Mouse (Mus musculus) left cerebral cortex, adult 18-20 months (tissue): ENCODE data around the gene G0s2. TPM values are rescaled to one million over a fixed set of nuclear protein-coding genes. Genes with fewer than 3 reads are reported as not detected.
"Not testable (repeated sequence)": the region's sequence is repeated elsewhere in the genome, so short reads cannot be mapped to it uniquely, and the experiment has no call there.

Source experiments
- DNase-seq, 2 experiments: peaks; one replicate each; pipeline ENCODE4 v3.0.0; 2021 to 2022; ENCODE audit warnings: low spot score in 2 of 2, mixed read lengths in 1 of 2
- total RNA-seq, 2 experiments: library from RNA; stranded (reverse); gene quantifications; 2 replicates each; pipeline ENCODE4 v1.2.3; 2021

G0s2 gene
- total RNA-seq, 2 experiments from 2014 or later: 7.3 to 8.0 TPM

DNA sequence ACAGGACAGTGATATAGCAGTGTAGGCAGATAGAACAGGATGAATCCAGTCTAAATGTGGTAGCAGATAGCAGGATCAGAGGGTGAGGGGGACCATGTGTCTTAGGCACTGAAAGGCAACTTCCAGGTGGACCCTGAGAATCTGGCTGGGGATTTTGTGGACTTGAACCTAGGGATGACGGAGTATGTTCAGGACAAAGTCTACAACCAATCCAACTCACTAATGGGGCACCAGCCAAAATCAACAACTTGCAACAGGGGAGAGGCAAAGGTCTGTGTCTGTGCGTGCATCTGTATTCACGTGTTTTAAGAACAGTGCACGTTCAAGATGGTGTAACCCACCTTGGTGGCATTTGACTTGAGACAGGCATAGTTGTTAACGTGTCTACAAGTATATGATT, 16.9 kb upstream of the G0s2 start:
- DNase-seq: no peak

DNA sequence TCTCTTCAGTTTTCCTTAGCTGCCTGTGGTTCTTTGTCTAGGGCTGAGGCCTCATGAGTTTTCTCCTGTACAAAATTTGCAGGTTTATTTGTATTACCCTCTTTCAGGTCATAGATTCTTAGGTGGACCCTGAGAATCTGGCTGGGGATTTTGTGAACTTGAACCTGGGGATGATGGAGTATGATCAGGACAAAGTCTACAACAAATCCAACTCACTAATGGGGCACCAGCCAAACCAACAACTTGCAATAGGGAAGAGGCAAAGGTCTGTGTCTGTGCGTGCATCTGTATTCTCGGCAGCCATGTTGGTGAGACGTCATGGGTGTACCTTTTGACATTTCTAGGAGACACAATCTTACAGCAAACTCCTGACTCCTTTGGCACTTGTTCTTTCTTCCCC, 16.1 kb upstream of the G0s2 start:
- no peak for DNase-seq

GRCm38 (mm10) chr1:193287578-193287977, 14.6 kb upstream of the G0s2 start:
- DNase-seq: no peak

GRCm38 (mm10) chr1:193285766-193286325, 12.8 kb upstream of the G0s2 start:
- not testable (repeated sequence) for DNase-seq

- no peak for DNase-seq
These were observed 11.3 kb upstream of the G0s2 start for GRCm38 (mm10) chr1:193284228-193284779.

DNA sequence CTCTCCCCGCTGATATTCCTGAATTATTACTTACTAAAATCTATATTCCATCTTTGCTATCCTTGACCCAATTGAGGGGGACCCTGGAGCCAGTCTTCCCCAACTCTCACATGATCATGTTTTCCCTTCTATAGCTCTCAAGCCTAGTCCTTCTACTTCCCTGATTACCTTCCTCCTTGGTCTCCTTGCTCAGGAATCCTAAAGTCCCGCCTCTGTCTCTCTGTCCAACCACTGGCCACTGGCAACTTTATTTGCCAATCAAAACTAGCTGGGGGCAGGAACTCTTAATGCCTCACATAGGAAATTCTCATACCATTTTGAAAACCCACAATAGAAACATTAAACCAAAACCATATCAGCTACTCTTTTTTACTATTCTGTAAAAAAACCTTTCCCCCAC, 8.3 kb upstream of the G0s2 start:
- no peak for DNase-seq

DNA sequence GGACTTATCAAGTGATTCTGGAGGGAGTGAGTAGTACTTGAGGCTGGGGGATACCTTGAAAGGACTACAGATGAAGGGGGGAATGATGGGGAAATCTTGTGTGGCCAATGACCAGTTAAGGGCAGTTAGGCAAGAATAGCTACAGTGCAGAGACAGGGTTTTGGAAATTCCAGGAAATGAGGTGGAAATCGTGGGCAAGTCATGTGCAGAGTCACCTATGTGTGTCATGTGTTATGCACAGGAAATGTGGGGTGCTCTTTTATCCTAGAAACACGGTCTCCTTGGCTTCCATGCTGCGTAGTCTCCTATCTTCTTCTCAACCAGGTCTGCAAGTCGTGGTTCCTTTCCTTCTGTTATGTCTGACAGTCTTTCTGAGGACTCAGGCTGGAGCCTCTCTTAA, 6.5 kb upstream of the G0s2 start:
- DNase-seq: no peak

GRCm38 (mm10) chr1:193278414-193279045, 5.5 kb upstream of the G0s2 start:
- DNase-seq: no peak

GRCm38 (mm10) chr1:193274407-193275071, 1.5 kb upstream of the G0s2 start:
- DNase-seq: no peak

DNA sequence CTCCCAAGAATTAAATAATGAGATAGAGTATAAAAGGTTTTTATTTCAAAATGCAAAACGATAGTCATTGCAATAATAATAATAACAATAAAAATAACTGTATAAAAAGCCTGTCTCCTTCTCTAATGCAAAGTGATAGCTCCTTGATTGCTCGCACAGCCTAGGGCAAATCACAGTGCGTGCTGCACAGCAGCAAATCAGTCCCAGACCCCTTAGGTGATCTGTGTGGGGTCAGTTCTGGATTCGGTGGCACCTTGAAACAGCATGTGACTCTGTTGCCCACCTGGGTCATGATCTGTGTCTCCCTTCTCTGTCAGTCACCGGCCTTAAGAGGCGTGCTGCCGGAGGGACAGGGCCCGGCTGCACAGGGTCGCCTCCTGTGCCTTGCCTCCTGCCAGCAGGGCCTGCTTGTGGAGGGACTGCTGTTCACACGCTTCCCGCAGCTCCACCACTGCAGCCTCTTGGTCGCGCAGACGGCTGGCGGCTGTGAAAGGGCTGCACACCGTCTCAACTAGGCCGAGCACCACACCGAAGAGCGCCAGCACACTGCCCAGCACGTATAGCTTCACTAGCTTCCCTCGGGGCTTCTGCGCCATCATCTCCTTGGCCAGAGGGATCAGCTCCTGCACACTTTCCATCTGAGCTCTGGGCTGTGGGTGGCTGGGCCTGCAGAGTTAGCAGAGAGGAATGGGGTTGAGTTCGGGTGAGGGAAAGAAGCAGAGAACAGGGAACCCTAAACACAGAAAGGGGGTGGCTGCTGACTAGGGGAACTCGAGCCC, 691 bp downstream of the G0s2 start:
- peak in 1 of 2 experiments; percentile 10 for DNase-seq

- DNase-seq: no peak
These were observed 1.9 kb downstream of the G0s2 start for GRCm38 (mm10) chr1:193270965-193271763.

- no peak for DNase-seq
These were observed 7.3 kb downstream of the G0s2 start for GRCm38 (mm10) chr1:193265734-193266133.

DNA sequence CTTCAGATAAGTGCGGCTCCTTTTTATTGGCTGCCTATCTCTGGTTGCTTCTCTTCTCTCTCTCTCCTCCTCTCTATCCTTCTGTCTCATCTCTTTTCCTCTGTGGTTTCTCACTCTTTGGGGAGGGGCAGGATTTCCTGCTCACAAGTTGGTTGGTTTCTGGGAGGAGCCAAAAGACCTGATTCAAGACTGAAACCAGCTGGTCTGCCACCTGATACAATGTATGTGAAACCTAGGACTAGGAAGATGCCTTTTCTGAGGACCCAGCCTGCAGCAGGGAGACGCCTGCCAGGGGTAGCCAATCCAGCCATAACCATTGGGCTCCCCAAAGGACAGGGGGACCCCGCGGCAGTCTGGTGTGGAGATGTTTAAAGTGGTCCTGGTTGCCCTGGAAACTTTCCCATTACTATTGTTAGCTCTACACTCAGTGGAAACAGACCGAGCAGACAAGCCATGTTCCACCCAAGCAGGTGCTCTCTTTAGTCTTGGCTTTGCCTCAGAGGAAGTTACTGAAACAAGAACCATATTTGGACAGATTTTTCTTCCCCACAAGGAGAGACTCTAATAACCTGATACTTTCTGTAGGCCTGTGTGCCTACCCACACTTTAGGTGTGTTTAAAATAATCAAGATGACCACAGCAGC, 8.9 kb downstream of the G0s2 start, which contains the start of gene Hsd11b1:
Gene Hsd11b1, minus strand, starts transcription at position 121 of the 644 bp plus-strand sequence.
- no peak for DNase-seq

DNA sequence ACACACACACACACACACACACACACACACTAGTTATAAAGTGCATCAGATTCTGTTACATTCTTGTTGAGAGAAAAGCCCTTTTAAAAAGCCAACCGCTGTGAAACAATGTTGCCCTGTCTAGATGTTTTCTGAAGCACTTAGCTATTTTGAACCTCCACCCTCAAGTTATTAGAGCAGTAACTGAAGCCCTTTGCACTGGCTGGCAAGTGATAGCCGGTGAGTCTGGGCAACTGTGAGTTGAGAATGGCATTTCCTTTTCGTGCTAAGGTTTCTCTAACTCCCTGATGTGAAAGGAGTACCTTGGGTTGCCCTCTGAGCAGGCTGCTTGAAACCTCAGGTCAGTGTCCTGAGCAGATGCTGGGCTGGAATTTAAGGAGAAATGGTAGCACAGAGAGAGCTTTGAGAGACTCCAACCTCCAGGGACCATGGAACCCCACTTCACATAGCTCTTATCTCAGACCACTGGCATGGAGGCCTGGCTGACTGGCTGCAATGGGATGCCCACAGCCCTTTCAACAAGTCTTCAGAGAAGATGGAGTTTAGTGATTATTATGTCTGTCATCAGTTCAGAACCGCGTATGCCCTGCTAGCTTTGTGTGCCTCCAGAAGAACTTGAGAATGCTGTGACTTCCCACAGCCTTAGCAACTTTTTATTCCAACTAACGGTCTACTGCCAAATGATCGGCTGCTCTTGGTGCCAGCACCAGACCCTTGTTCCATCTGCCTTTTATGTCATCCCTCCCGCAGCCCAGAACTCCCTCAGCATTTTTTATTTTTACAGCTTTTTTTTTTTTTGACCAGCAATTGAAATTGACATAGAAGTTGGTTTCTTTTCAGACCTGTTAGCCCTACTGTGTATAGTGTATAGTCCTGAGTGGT, 9.8 kb downstream of the G0s2 start:
- no peak for DNase-seq

DNA sequence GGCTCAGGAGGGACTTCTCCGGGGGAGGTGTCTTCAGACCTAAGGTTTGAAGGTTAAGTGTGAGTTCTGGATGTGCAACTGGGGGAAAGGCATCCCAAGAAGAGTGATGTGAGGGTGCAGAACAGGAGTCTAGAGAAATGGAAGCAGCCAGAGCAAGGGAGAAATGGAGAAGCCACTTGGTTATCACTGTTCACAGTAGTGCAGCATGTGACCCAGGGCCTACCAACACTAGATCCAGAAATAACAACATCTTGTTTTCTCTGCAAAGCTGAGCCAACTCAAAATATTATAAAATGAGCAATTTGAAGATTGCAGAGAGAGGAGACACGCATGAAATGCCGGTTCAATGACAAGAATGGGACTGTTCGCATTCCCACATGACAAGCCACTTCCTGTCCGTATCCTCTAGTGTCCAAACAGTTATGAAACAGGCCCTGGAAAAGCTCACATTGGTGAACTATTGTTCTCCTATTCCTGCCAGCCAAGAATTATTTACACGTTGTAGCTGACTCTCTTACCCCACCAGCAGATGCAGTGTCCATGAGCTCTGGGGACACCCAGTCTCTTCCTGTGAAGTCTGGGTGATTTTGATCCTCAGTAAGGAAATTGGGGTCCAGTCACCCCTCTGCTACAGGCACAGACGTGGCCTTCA, 11.0 kb downstream of the G0s2 start:
- no peak for DNase-seq

- DNase-seq: no peak
These were observed 13.5 kb downstream of the G0s2 start for GRCm38 (mm10) chr1:193259559-193259958.

- no peak for DNase-seq
These were observed 16.4 kb downstream of the G0s2 start for GRCm38 (mm10) chr1:193256621-193257098.

- no peak for DNase-seq
These were observed 16.8 kb downstream of the G0s2 start for GRCm38 (mm10) chr1:193256289-193256577.
